Mouse (Mus musculus) thymus, adult 2 months (tissue): ENCODE results near the gene Mrc2.

ENCODE experiments used
- CTCF ChIP-seq: fragments of 200-500 bp; IDR thresholded peaks from 2 replicates; pipeline ENCODE4 v1.5.1; 2012; ENCODE audit warnings: mild to moderate bottlenecking, control low read depth, low read length, moderate library complexity, borderline replicate concordance; ENCODE audit not compliant: control insufficient read depth, poor library complexity, insufficient read depth; ENCODE audit errors: extremely low read depth
- POLR2A ChIP-seq: fragments of 200-500 bp; IDR thresholded peaks from 2 replicates; pipeline ENCODE4 v1.6.1; 2012; ENCODE audit warnings: mild to moderate bottlenecking, low read length, control low read depth, moderate library complexity; ENCODE audit not compliant: control insufficient read depth, poor library complexity, insufficient read depth; ENCODE audit errors: extremely low read depth

GRCm38 (mm10) chr11:105259733-105260132, 32.7 kb upstream of the Mrc2 start:
- TF ChIP-seq POLR2A: no peak
- TF ChIP-seq CTCF: no peak
